22 mouse cellular contexts compared by ENCODE assay signal in genomic region chr3:108169199-108169598, GRCm38 (mm10). TPM values are rescaled to one million over a fixed set of nuclear protein-coding genes. Genes with fewer than 3 reads are reported as not detected.
DNase-seq lines count a peak whose midpoint lies in the region; ATAC-seq and TF ChIP-seq lines count a peak whose summit lies in the region.
"Had no signal": no experiment of that assay in that cellular context is flagged by ENCODE, and none has a peak within 500 bp of the region (broad histone marks: within the 10 kb centered on the region; RNA-seq: fewer than 3 reads in every experiment).

No protein-coding gene starts in this region.

- H3K4me1 ChIP-seq in forebrain, embryonic 14.5 days (ENCODE audit: control insufficient read depth, insufficient read depth, low read length): peaks cover 23% of the 10 kb centered on the region
- peaks cover 51% of the 10 kb centered on the region for H3K4me1 ChIP-seq in forebrain, embryonic 13.5 days
- peaks cover 34% of the 10 kb centered on the region for H3K4me1 ChIP-seq in midbrain, embryonic 15.5 days
- 0 out of 2 replicates have a peak, but pooled peaks cover 3% of the 10 kb centered on the region for H3K4me1 ChIP-seq in midbrain, postnatal 0 days (ENCODE audit: insufficient read depth, low read length)
- H3K4me1 ChIP-seq in embryonic facial prominence, embryonic 14.5 days (ENCODE audit: control insufficient read depth, insufficient read depth, low read length): peaks cover 27% of the 10 kb centered on the region
- peaks cover 52% of the 10 kb centered on the region for H3K4me1 ChIP-seq in neural tube, embryonic 15.5 days
- H3K4me1 ChIP-seq in kidney, embryonic 15.5 days: peaks cover 47% of the 10 kb centered on the region
- H3K4me1 ChIP-seq: liver, embryonic 12.5 days had no signal

- no peak overlapping the region for H3K4me3 ChIP-seq in forebrain, embryonic 14.5 days (ENCODE audit: low read depth, low read length)
- H3K4me3 ChIP-seq in forebrain, embryonic 13.5 days: no peak overlapping the region
- H3K4me3 ChIP-seq in midbrain, embryonic 15.5 days: no peak overlapping the region
- no peak overlapping the region for H3K4me3 ChIP-seq in midbrain, postnatal 0 days (ENCODE audit: low read depth, low read length)
- H3K4me3 ChIP-seq in embryonic facial prominence, embryonic 14.5 days (ENCODE audit: low read depth, low read length): no peak overlapping the region
- no peak overlapping the region for H3K4me3 ChIP-seq in neural tube, embryonic 15.5 days (replicated peaks)
- no peak overlapping the region for H3K4me3 ChIP-seq in kidney, embryonic 15.5 days (replicated peaks)
- H3K4me3 ChIP-seq: heart, embryonic 10.5 days; liver, embryonic 12.5 days had no signal

- no peaks in the 10 kb centered on the region for H3K36me3 ChIP-seq in forebrain, embryonic 14.5 days (ENCODE audit: control insufficient read depth, insufficient read depth, low read length)
- H3K36me3 ChIP-seq in forebrain, embryonic 13.5 days (ENCODE audit: poor library complexity, severe bottlenecking): no peaks in the 10 kb centered on the region
- H3K36me3 ChIP-seq in midbrain, embryonic 15.5 days (replicated peaks): no peaks in the 10 kb centered on the region
- no peaks in the 10 kb centered on the region for H3K36me3 ChIP-seq in midbrain, postnatal 0 days (ENCODE audit: insufficient read depth, low read length)
- H3K36me3 ChIP-seq in embryonic facial prominence, embryonic 14.5 days (ENCODE audit: control insufficient read depth, insufficient read depth, low read length): no peaks in the 10 kb centered on the region
- no peaks in the 10 kb centered on the region for H3K36me3 ChIP-seq in neural tube, embryonic 15.5 days
- no peaks in the 10 kb centered on the region for H3K36me3 ChIP-seq in kidney, embryonic 15.5 days
- H3K36me3 ChIP-seq: heart, embryonic 10.5 days; liver, embryonic 12.5 days had no signal

- H3K27me3 ChIP-seq in forebrain, embryonic 14.5 days (replicated peaks; ENCODE audit: control insufficient read depth, insufficient read depth, low read length): no peaks in the 10 kb centered on the region
- H3K27me3 ChIP-seq in forebrain, embryonic 13.5 days: no peaks in the 10 kb centered on the region
- H3K27me3 ChIP-seq in midbrain, embryonic 15.5 days (replicated peaks): no peaks in the 10 kb centered on the region
- H3K27me3 ChIP-seq in midbrain, postnatal 0 days (ENCODE audit: insufficient read depth, low read length): no peaks in the 10 kb centered on the region
- no peaks in the 10 kb centered on the region for H3K27me3 ChIP-seq in embryonic facial prominence, embryonic 14.5 days (replicated peaks; ENCODE audit: control insufficient read depth, insufficient read depth, low read length)
- no peaks in the 10 kb centered on the region for H3K27me3 ChIP-seq in neural tube, embryonic 15.5 days (replicated peaks)
- peaks cover 18% of the 10 kb centered on the region for H3K27me3 ChIP-seq in kidney, embryonic 15.5 days

- no peak overlapping the region for H3K27ac ChIP-seq in forebrain, embryonic 14.5 days (ENCODE audit: low read depth, low read length)
- H3K27ac ChIP-seq in forebrain, embryonic 13.5 days: no peak overlapping the region
- no peak overlapping the region for H3K27ac ChIP-seq in midbrain, embryonic 15.5 days
- H3K27ac ChIP-seq in midbrain, postnatal 0 days (ENCODE audit: low read depth, low read length): no peak overlapping the region
- H3K27ac ChIP-seq in embryonic facial prominence, embryonic 14.5 days (replicated peaks; ENCODE audit: low read depth, low read length): no peak overlapping the region
- H3K27ac ChIP-seq in neural tube, embryonic 15.5 days (replicated peaks): no peak overlapping the region
- no peak overlapping the region for H3K27ac ChIP-seq in kidney, embryonic 15.5 days
- H3K27ac ChIP-seq: heart, embryonic 10.5 days; liver, embryonic 12.5 days had no signal

- 41% methylated on average over 3 of the region's 3 CpGs for WGBS in forebrain, embryonic 14.5 days
- 52% methylated on average over 3 of the region's 3 CpGs for WGBS in forebrain, embryonic 13.5 days
- 39% methylated on average over 3 of the region's 3 CpGs for WGBS in midbrain, embryonic 15.5 days
- WGBS in midbrain, postnatal 0 days: 48% methylated on average over 3 of the region's 3 CpGs
- WGBS in embryonic facial prominence, embryonic 14.5 days: 36% methylated on average over 3 of the region's 3 CpGs
- WGBS in neural tube, embryonic 15.5 days: 34% methylated on average over 3 of the region's 3 CpGs
- 38% methylated on average over 3 of the region's 3 CpGs for WGBS in kidney, embryonic 15.5 days

- ATAC-seq in forebrain, embryonic 14.5 days: no peak
- no peak for ATAC-seq in forebrain, embryonic 13.5 days
- ATAC-seq in midbrain, embryonic 15.5 days (replicated peaks): no peak
- ATAC-seq in midbrain, postnatal 0 days (ENCODE audit: low FRiP score): no peak
- no peak for ATAC-seq in embryonic facial prominence, embryonic 14.5 days (ENCODE audit: low read depth)
- ATAC-seq in neural tube, embryonic 15.5 days (ENCODE audit: low FRiP score): no peak
- ATAC-seq in kidney, embryonic 15.5 days (replicated peaks; ENCODE audit: low FRiP score): no peak
- ATAC-seq: liver, embryonic 12.5 days had no signal

- H3K9ac ChIP-seq in forebrain, embryonic 14.5 days (ENCODE audit: low read length): peak overlapping the region; percentile 37
- H3K9ac ChIP-seq in forebrain, embryonic 13.5 days: no peak overlapping the region
- 0 out of 2 replicates have a peak overlapping the region, but pooled peaks have one; percentile 10 for H3K9ac ChIP-seq in midbrain, embryonic 15.5 days
- H3K9ac ChIP-seq in midbrain, postnatal 0 days (replicated peaks; ENCODE audit: low read length, poor library complexity, severe bottlenecking): no peak overlapping the region
- no peak overlapping the region for H3K9ac ChIP-seq in embryonic facial prominence, embryonic 14.5 days (ENCODE audit: low read depth, low read length)
- 0 out of 2 replicates have a peak overlapping the region, but pooled peaks have one; percentile 5 for H3K9ac ChIP-seq in neural tube, embryonic 15.5 days (replicated peaks)
- no peak overlapping the region for H3K9ac ChIP-seq in kidney, embryonic 15.5 days
- H3K9ac ChIP-seq: liver, embryonic 12.5 days; lung, embryonic 14.5 days had no signal

- H3K9me3 ChIP-seq in forebrain, embryonic 14.5 days (replicated peaks; ENCODE audit: control insufficient read depth, low read length): no peaks in the 10 kb centered on the region
- H3K9me3 ChIP-seq in forebrain, embryonic 13.5 days (replicated peaks): no peaks in the 10 kb centered on the region
- H3K9me3 ChIP-seq in midbrain, embryonic 15.5 days: no peaks in the 10 kb centered on the region
- no peaks in the 10 kb centered on the region for H3K9me3 ChIP-seq in midbrain, postnatal 0 days (ENCODE audit: low read length)
- no peaks in the 10 kb centered on the region for H3K9me3 ChIP-seq in embryonic facial prominence, embryonic 14.5 days (ENCODE audit: control insufficient read depth, low read length)
- no peaks in the 10 kb centered on the region for H3K9me3 ChIP-seq in neural tube, embryonic 15.5 days (replicated peaks)
- no peaks in the 10 kb centered on the region for H3K9me3 ChIP-seq in kidney, embryonic 15.5 days (replicated peaks)
- H3K9me3 ChIP-seq: heart, embryonic 10.5 days; liver, embryonic 12.5 days had no signal

- H3K4me2 ChIP-seq in forebrain, embryonic 14.5 days (ENCODE audit: low read length): no peak overlapping the region
- no peak overlapping the region for H3K4me2 ChIP-seq in forebrain, embryonic 13.5 days
- H3K4me2 ChIP-seq in midbrain, embryonic 15.5 days: no peak overlapping the region
- H3K4me2 ChIP-seq in midbrain, postnatal 0 days (ENCODE audit: low read depth, low read length, poor library complexity, severe bottlenecking): no peak overlapping the region
- no peak overlapping the region for H3K4me2 ChIP-seq in embryonic facial prominence, embryonic 14.5 days (ENCODE audit: low read depth, low read length)
- no peak overlapping the region for H3K4me2 ChIP-seq in neural tube, embryonic 15.5 days
- H3K4me2 ChIP-seq in kidney, embryonic 15.5 days: no peak overlapping the region
- H3K4me2 ChIP-seq: liver, embryonic 12.5 days; lung, embryonic 14.5 days had no signal

- DNase-seq in forebrain, embryonic 14.5 days (ENCODE audit: low spot score): no peak
- DNase-seq in midbrain, postnatal 0 days (ENCODE audit: low spot score): no peak
- DNase-seq in embryonic facial prominence, embryonic 14.5 days (ENCODE audit: low spot score): peak; percentile 23
- no peak for DNase-seq in urinary bladder, postnatal 25 days (ENCODE audit: low spot score)
- DNase-seq: adrenal gland, adult 8-10 months; B cell, adult 2 months; cerebellum, adult 9-10 months; heart, postnatal 10 days; kidney, adult 2 months; kidney, postnatal 25 days; lung, embryonic 14.5 days; lung, postnatal 36 days; right cerebral cortex, adult 18-20 months; thymus, postnatal 36 days had no signal

- no peak for TF ChIP-seq CTCF in midbrain, postnatal 0 days (IDR thresholded peaks at IDR 0.05)

RNA-seq across cellular contexts. Expression of gene Gpr61, which starts 14.5 kb away (rescaled TPM):
- 1.0 and 1.5 TPM in 2 replicates for polyA plus RNA-seq in forebrain, embryonic 14.5 days (2014; fragmentation: Nextera tagmentation; extraction: Ambion mirVana)
- polyA plus RNA-seq in forebrain, embryonic 13.5 days (2015; fragmentation: Nextera tagmentation; extraction: Ambion mirVana): 0.98 and 1.0 TPM in 2 replicates
- 5.2 and 5.7 TPM in 2 replicates for polyA plus RNA-seq in midbrain, embryonic 15.5 days (2015; fragmentation: Nextera tagmentation; extraction: Ambion mirVana)
- total RNA-seq in midbrain, postnatal 0 days (2014; rRNA removed): 12.2 and 12.8 TPM in 2 replicates
- 7.8 and 8.4 TPM in 2 replicates for polyA plus RNA-seq in midbrain, postnatal 0 days (2015; fragmentation: Nextera tagmentation; extraction: Ambion mirVana)
- 0.42 and 0.45 TPM in 2 replicates for polyA plus RNA-seq in embryonic facial prominence, embryonic 14.5 days (2014; fragmentation: Nextera tagmentation; extraction: Ambion mirVana)
- 6.1 and 7.7 TPM in 2 replicates for polyA plus RNA-seq in neural tube, embryonic 15.5 days (2015; fragmentation: Nextera tagmentation; extraction: Ambion mirVana)
- polyA plus RNA-seq in kidney, embryonic 15.5 days (2015; fragmentation: Nextera tagmentation; extraction: Ambion mirVana): 0.05 and 0.08 TPM in 2 replicates
- total RNA-seq: common myeloid progenitor, adult 5-6 weeks; gastrocnemius, adult 18-20 months; heart, postnatal 10 days had no signal
- polyA plus RNA-seq: kidney, adult 2 months had no signal

RNA-seq across cellular contexts. Expression of gene Amigo1, which starts 16.9 kb away (rescaled TPM):
- 4.8 and 6.5 TPM in 2 replicates for polyA plus RNA-seq in forebrain, embryonic 14.5 days (2014; fragmentation: Nextera tagmentation; extraction: Ambion mirVana)
- 6.4 and 8.1 TPM in 2 replicates for polyA plus RNA-seq in forebrain, embryonic 13.5 days (2015; fragmentation: Nextera tagmentation; extraction: Ambion mirVana)
- polyA plus RNA-seq in midbrain, embryonic 15.5 days (2015; fragmentation: Nextera tagmentation; extraction: Ambion mirVana): 14.4 and 14.7 TPM in 2 replicates
- 35.5 and 37.8 TPM in 2 replicates for total RNA-seq in midbrain, postnatal 0 days (2014; rRNA removed)
- 12.2 and 12.6 TPM in 2 replicates for polyA plus RNA-seq in midbrain, postnatal 0 days (2015; fragmentation: Nextera tagmentation; extraction: Ambion mirVana)
- polyA plus RNA-seq in embryonic facial prominence, embryonic 14.5 days (2014; fragmentation: Nextera tagmentation; extraction: Ambion mirVana): 5.1 and 5.3 TPM in 2 replicates
- polyA plus RNA-seq in neural tube, embryonic 15.5 days (2015; fragmentation: Nextera tagmentation; extraction: Ambion mirVana): 10.2 and 14.4 TPM in 2 replicates
- polyA plus RNA-seq in kidney, embryonic 15.5 days (2015; fragmentation: Nextera tagmentation; extraction: Ambion mirVana): 4.6 and 6.3 TPM in 2 replicates

RNA-seq across cellular contexts. Expression of gene Gnai3, which starts 23.3 kb away (rescaled TPM):
- polyA plus RNA-seq in forebrain, embryonic 14.5 days (2014; fragmentation: Nextera tagmentation; extraction: Ambion mirVana): 157 and 172 TPM in 2 replicates
- 173 and 180 TPM in 2 replicates for polyA plus RNA-seq in forebrain, embryonic 13.5 days (2015; fragmentation: Nextera tagmentation; extraction: Ambion mirVana)
- 111 and 114 TPM in 2 replicates for polyA plus RNA-seq in midbrain, embryonic 15.5 days (2015; fragmentation: Nextera tagmentation; extraction: Ambion mirVana)
- 70.8 and 97.2 TPM in 2 replicates for total RNA-seq in midbrain, postnatal 0 days (2014; rRNA removed)
- polyA plus RNA-seq in midbrain, postnatal 0 days (2015; fragmentation: Nextera tagmentation; extraction: Ambion mirVana): 87.4 and 93.6 TPM in 2 replicates
- 157 and 172 TPM in 2 replicates for polyA plus RNA-seq in embryonic facial prominence, embryonic 14.5 days (2014; fragmentation: Nextera tagmentation; extraction: Ambion mirVana)
- 103 and 121 TPM in 2 replicates for polyA plus RNA-seq in neural tube, embryonic 15.5 days (2015; fragmentation: Nextera tagmentation; extraction: Ambion mirVana)
- 176 TPM in 2 replicates for polyA plus RNA-seq in kidney, embryonic 15.5 days (2015; fragmentation: Nextera tagmentation; extraction: Ambion mirVana)

RNA-seq across cellular contexts. Expression of gene Cyb561d1, which starts 31.8 kb away (rescaled TPM):
- 2.4 and 2.9 TPM in 2 replicates for polyA plus RNA-seq in forebrain, embryonic 14.5 days (2014; fragmentation: Nextera tagmentation; extraction: Ambion mirVana)
- 3.6 and 4.7 TPM in 2 replicates for polyA plus RNA-seq in forebrain, embryonic 13.5 days (2015; fragmentation: Nextera tagmentation; extraction: Ambion mirVana)
- polyA plus RNA-seq in midbrain, embryonic 15.5 days (2015; fragmentation: Nextera tagmentation; extraction: Ambion mirVana): 4.1 and 4.6 TPM in 2 replicates
- total RNA-seq in midbrain, postnatal 0 days (2014; rRNA removed): 3.7 and 4.9 TPM in 2 replicates
- polyA plus RNA-seq in midbrain, postnatal 0 days (2015; fragmentation: Nextera tagmentation; extraction: Ambion mirVana): 3.5 and 4.0 TPM in 2 replicates
- 1.9 and 2.7 TPM in 2 replicates for polyA plus RNA-seq in embryonic facial prominence, embryonic 14.5 days (2014; fragmentation: Nextera tagmentation; extraction: Ambion mirVana)
- polyA plus RNA-seq in neural tube, embryonic 15.5 days (2015; fragmentation: Nextera tagmentation; extraction: Ambion mirVana): 3.1 TPM in 2 replicates
- polyA plus RNA-seq in kidney, embryonic 15.5 days (2015; fragmentation: Nextera tagmentation; extraction: Ambion mirVana): 3.8 TPM in 2 replicates

RNA-seq across cellular contexts. Expression of gene Atxn7l2, which starts 41.5 kb away (rescaled TPM):
- 24.1 and 30.1 TPM in 2 replicates for polyA plus RNA-seq in forebrain, embryonic 14.5 days (2014; fragmentation: Nextera tagmentation; extraction: Ambion mirVana)
- polyA plus RNA-seq in forebrain, embryonic 13.5 days (2015; fragmentation: Nextera tagmentation; extraction: Ambion mirVana): 29.0 and 30.3 TPM in 2 replicates
- polyA plus RNA-seq in midbrain, embryonic 15.5 days (2015; fragmentation: Nextera tagmentation; extraction: Ambion mirVana): 26.4 and 26.8 TPM in 2 replicates
- 22.5 and 24.9 TPM in 2 replicates for total RNA-seq in midbrain, postnatal 0 days (2014; rRNA removed)
- polyA plus RNA-seq in midbrain, postnatal 0 days (2015; fragmentation: Nextera tagmentation; extraction: Ambion mirVana): 16.1 and 19.3 TPM in 2 replicates
- polyA plus RNA-seq in embryonic facial prominence, embryonic 14.5 days (2014; fragmentation: Nextera tagmentation; extraction: Ambion mirVana): 15.6 and 20.2 TPM in 2 replicates
- polyA plus RNA-seq in neural tube, embryonic 15.5 days (2015; fragmentation: Nextera tagmentation; extraction: Ambion mirVana): 18.4 and 21.2 TPM in 2 replicates
- 18.1 and 20.3 TPM in 2 replicates for polyA plus RNA-seq in kidney, embryonic 15.5 days (2015; fragmentation: Nextera tagmentation; extraction: Ambion mirVana)

Comparison
In these comparisons a context has a peak if more than half of its experiments do, and no peak if none do; other contexts are left out.
1. H3K9ac ChIP-seq: peak in forebrain, embryonic 14.5 days (single experiment), midbrain, embryonic 15.5 days (single experiment) and neural tube, embryonic 15.5 days (single experiment); none in forebrain, embryonic 13.5 days (single experiment), midbrain, postnatal 0 days (single experiment), embryonic facial prominence, embryonic 14.5 days (single experiment) and kidney, embryonic 15.5 days (single experiment).